Mouse (Mus musculus): ENCODE results near the gene Adat2. TPM values are rescaled to one million over a fixed set of nuclear protein-coding genes. Genes with fewer than 3 reads are reported as not detected.

Adat2 gene
- polyA plus RNA-seq, 1 experiment from 2014 or later, result 3.3 TPM

DNA sequence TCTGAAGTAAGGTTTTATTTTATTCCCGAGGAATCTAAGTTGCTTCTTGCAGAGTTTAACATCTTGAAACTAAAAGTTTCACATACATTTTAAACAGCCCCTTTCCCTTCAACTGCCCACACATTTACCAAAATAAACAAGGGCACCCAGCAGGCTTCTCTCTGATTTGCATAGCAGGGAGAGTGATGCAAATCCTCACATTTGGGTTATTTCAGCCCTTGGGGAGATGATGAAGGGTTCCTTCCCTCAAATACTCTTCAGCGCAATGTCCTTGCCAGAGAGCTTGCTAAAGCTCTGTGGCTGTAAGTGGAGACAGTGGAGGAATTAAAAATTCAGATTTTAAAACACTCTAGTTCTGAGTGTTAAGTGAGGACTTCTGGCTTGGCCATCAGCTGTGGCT lies 35.2 kb downstream of the Adat2 start:
- H3K4me1 ChIP-seq (ENCODE audit: control insufficient read depth, insufficient read depth, low read length), result no peaks in the 10 kb centered on the region
- 73% methylated on average over 2 of the region's 2 CpGs for WGBS
- H3K4me2 ChIP-seq (ENCODE audit: low read depth, low read length), result no peak overlapping the region
- H3K9ac ChIP-seq (ENCODE audit: low read depth, low read length), result no peak overlapping the region
- H3K27ac ChIP-seq (ENCODE audit: low read length), result no peak overlapping the region
- H3K4me3 ChIP-seq (ENCODE audit: low read length), result no peak overlapping the region
- no peaks in the 10 kb centered on the region for H3K27me3 ChIP-seq (replicated peaks; ENCODE audit: control insufficient read depth, insufficient read depth, low read length)
- H3K36me3 ChIP-seq (ENCODE audit: control insufficient read depth, insufficient read depth, low read length), result no peaks in the 10 kb centered on the region
- ATAC-seq, result no peak
- H3K9me3 ChIP-seq (ENCODE audit: control insufficient read depth, low read length), result no peaks in the 10 kb centered on the region

DNA sequence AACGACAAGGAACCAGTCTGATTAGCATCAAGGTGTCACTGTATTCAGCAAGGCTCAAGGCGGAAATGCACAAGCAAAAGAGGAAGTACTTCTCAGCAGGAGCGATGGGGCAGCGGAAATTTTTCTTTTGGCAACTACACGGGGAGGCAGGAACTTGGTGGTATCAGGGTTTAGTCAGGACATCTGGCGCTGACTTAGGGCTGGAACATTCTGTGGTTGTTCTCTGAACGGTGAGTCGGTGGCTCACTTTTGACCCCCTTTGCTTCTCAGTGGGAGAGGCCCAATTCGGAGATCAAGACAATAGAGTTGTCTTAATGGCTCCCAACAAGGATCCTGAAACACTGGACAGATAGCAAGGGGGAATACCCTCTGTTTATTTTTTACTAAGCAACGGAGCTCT lies 39.5 kb downstream of the Adat2 start:
- Histone ChIP-seq H3K4me3 (ENCODE audit: low read length) (no peak overlapping the region), H3K9me3 (ENCODE audit: control insufficient read depth, low read length) (no peaks in the 10 kb centered on the region), H3K4me1 (ENCODE audit: control insufficient read depth, insufficient read depth, low read length) (no peaks in the 10 kb centered on the region), H3K27me3 (replicated peaks; ENCODE audit: control insufficient read depth, insufficient read depth, low read length) (no peaks in the 10 kb centered on the region), H3K9ac (ENCODE audit: low read depth, low read length) (no peak overlapping the region), H3K4me2 (ENCODE audit: low read depth, low read length) (no peak overlapping the region), H3K36me3 (ENCODE audit: control insufficient read depth, insufficient read depth, low read length) (no peaks in the 10 kb centered on the region), H3K27ac (ENCODE audit: low read length) (no peak overlapping the region)
- no peak for ATAC-seq
- WGBS, result 91% methylated on average over 10 of the region's 10 CpGs

DNA sequence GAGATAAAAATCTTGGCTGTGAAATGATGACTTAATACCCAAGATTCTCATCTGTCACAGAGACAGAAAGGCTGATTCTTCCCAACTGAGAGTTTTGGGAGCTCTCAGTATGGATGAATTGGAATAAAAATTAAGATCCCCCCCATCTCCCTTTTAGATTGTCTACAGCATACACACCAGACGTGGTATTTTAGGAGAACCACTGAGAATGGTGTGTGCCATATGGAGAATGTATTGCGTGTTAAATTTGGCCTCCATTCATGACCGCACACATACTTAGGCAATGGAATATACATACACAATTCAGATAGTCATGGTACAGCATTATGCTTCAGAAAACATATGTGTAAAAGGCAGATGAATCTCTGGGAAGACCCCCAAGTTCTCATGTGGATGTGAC lies 40.8 kb downstream of the Adat2 start:
- ATAC-seq, result no peak
- no peak overlapping the region for H3K4me3 ChIP-seq (ENCODE audit: low read length)
- H3K27me3 ChIP-seq (replicated peaks; ENCODE audit: control insufficient read depth, insufficient read depth, low read length), result no peaks in the 10 kb centered on the region
- H3K9ac ChIP-seq (ENCODE audit: low read depth, low read length), result no peak overlapping the region
- H3K9me3 ChIP-seq (ENCODE audit: control insufficient read depth, low read length), result no peaks in the 10 kb centered on the region
- no peak overlapping the region for H3K27ac ChIP-seq (ENCODE audit: low read length)
- H3K4me2 ChIP-seq (ENCODE audit: low read depth, low read length), result no peak overlapping the region
- H3K4me1 ChIP-seq (ENCODE audit: control insufficient read depth, insufficient read depth, low read length), result no peaks in the 10 kb centered on the region
- WGBS, result 85% methylated on average over 3 of the region's 3 CpGs
- H3K36me3 ChIP-seq (ENCODE audit: control insufficient read depth, insufficient read depth, low read length), result no peaks in the 10 kb centered on the region

DNA sequence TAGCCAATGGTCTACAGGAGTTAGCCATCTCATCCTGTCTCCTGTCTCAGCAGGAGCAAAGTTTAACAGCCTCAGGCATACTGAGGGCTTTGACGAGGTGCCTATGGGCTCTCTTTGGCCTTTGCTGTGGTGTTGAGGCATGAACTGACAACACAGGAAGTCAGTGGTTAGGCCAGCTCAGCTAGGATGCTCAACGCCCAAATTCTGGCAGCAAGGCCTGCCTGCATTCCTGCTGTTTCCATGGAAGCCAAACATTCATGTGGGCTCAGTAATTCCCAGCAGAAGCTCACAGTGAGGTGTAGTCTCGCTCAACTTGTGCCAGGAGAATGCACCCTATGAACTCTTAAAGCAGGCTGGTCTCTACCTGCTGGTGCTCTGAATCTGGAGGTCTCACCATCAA lies 43.4 kb downstream of the Adat2 start:
- no peaks in the 10 kb centered on the region for H3K27me3 ChIP-seq (replicated peaks; ENCODE audit: control insufficient read depth, insufficient read depth, low read length)
- no peaks in the 10 kb centered on the region for H3K36me3 ChIP-seq (ENCODE audit: control insufficient read depth, insufficient read depth, low read length)
- H3K4me3 ChIP-seq (ENCODE audit: low read length), result no peak overlapping the region
- ATAC-seq, result no peak
- H3K27ac ChIP-seq (ENCODE audit: low read length), result no peak overlapping the region
- 0 out of 2 replicates have a peak, but pooled peaks cover 3% of the 10 kb centered on the region for H3K9me3 ChIP-seq (ENCODE audit: control insufficient read depth, low read length)
- WGBS, result 60% methylated on average over 3 of the region's 3 CpGs
- H3K9ac ChIP-seq (ENCODE audit: low read depth, low read length), result no peak overlapping the region
- no peak overlapping the region for H3K4me2 ChIP-seq (ENCODE audit: low read depth, low read length)
- no peaks in the 10 kb centered on the region for H3K4me1 ChIP-seq (ENCODE audit: control insufficient read depth, insufficient read depth, low read length)

DNA sequence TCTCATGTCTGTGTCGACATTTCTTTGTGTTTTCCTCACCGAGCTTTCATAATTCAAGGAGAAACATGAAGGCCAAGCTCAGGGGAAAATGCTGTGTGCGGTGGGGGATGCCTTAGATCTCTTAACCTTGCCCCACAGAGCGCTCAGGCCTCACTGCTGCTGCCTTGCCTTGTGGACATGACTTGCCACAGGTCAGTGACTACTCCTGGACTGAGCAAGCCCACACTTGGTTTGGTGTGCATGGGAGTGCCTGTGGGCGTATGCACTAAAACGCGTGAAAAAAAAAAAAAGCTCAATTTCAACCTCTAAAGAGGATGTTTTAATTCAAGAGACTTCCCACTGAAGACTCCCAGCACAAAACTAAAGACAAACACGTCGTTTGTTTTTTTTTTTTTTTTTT lies 44.2 kb downstream of the Adat2 start:
- no peak overlapping the region for H3K9ac ChIP-seq (ENCODE audit: low read depth, low read length)
- no peaks in the 10 kb centered on the region for H3K4me1 ChIP-seq (ENCODE audit: control insufficient read depth, insufficient read depth, low read length)
- no peak overlapping the region for H3K27ac ChIP-seq (ENCODE audit: low read length)
- WGBS, result 83% methylated on average over 9 of the region's 9 CpGs
- 0 out of 2 replicates have a peak, but pooled peaks cover 3% of the 10 kb centered on the region for H3K9me3 ChIP-seq (ENCODE audit: control insufficient read depth, low read length)
- ATAC-seq, result no peak
- no peak overlapping the region for H3K4me3 ChIP-seq (ENCODE audit: low read length)
- no peaks in the 10 kb centered on the region for H3K36me3 ChIP-seq (ENCODE audit: control insufficient read depth, insufficient read depth, low read length)
- H3K27me3 ChIP-seq (replicated peaks; ENCODE audit: control insufficient read depth, insufficient read depth, low read length), result no peaks in the 10 kb centered on the region
- no peak overlapping the region for H3K4me2 ChIP-seq (ENCODE audit: low read depth, low read length)

DNA sequence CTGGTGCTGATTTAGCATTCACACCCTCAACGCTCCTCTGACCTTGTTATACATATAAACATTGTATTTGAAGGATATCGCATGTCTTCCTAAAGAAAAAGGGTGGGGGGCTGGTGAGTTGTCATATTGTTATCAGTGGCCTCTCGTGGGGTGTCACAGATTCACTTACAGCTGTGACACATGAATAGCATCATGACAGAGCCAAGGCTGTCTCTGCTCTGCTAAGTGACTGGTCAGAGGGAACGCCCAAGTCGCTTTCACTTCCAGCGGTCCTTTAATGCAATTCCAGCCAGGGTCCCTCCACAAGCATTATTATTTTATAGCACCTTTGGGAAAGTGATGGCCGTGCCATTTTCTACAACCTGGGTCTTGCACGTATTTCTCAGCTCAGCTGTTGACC lies 44.8 kb downstream of the Adat2 start:
- Histone ChIP-seq H3K4me3 (ENCODE audit: low read length) (no peak overlapping the region), H3K4me2 (ENCODE audit: low read depth, low read length) (no peak overlapping the region), H3K9ac (ENCODE audit: low read depth, low read length) (no peak overlapping the region), H3K27me3 (replicated peaks; ENCODE audit: control insufficient read depth, insufficient read depth, low read length) (no peaks in the 10 kb centered on the region), H3K27ac (ENCODE audit: low read length) (no peak overlapping the region), H3K9me3 (ENCODE audit: control insufficient read depth, low read length) (0 out of 2 replicates have a peak, but pooled peaks cover 3% of the 10 kb centered on the region), H3K36me3 (ENCODE audit: control insufficient read depth, insufficient read depth, low read length) (no peaks in the 10 kb centered on the region), H3K4me1 (ENCODE audit: control insufficient read depth, insufficient read depth, low read length) (no peaks in the 10 kb centered on the region)
- 69% methylated on average over 8 of the region's 8 CpGs for WGBS
- ATAC-seq, result no peak

DNA sequence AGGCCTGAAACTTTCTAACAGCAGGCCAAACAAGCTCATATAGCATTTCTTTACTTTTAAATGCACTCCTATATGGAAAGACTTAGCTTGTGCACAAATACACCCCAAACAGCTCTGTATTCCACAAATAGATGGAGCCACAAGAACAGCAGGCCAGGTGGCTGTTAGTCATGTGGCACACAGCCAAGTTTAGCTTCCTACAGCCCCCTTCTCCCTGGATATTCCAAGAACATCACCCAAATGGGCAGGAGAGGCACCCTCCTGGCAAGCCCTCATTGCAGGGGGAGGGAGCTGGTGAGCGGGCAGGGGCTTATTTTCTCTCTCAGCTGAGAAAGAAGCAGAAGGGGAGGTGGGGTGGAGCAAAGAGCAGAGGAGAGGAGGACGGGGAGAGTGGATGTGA lies 48.2 kb downstream of the Adat2 start:
- Histone ChIP-seq H3K4me3 (ENCODE audit: low read length) (no peak overlapping the region), H3K9me3 (ENCODE audit: control insufficient read depth, low read length) (0 out of 2 replicates have a peak, but pooled peaks cover 3% of the 10 kb centered on the region), H3K27ac (ENCODE audit: low read length) (no peak overlapping the region), H3K36me3 (ENCODE audit: control insufficient read depth, insufficient read depth, low read length) (no peaks in the 10 kb centered on the region), H3K27me3 (replicated peaks; ENCODE audit: control insufficient read depth, insufficient read depth, low read length) (no peaks in the 10 kb centered on the region), H3K4me2 (ENCODE audit: low read depth, low read length) (no peak overlapping the region), H3K9ac (ENCODE audit: low read depth, low read length) (no peak overlapping the region), H3K4me1 (ENCODE audit: control insufficient read depth, insufficient read depth, low read length) (no peaks in the 10 kb centered on the region)
- 66% methylated on average over 2 of the region's 2 CpGs for whole genome bisulfite sequencing
- ATAC-seq, result no peak

Other genes with a start within 250 kb of the Adat2 start
- gene Phactr2, start 78.5 kb upstream of the Adat2 start, polyA plus RNA-seq (2015; fragmentation: Nextera tagmentation; extraction: Ambion mirVana), result 10.0 and 11.5 TPM in 2 replicates
- 232 and 330 TPM in 2 replicates for gene Fuca2, start 53.4 kb upstream of the Adat2 start, polyA plus RNA-seq (2015; fragmentation: Nextera tagmentation; extraction: Ambion mirVana)
- gene Pex3, start 248 bp downstream of the Adat2 start, polyA plus RNA-seq (2015; fragmentation: Nextera tagmentation; extraction: Ambion mirVana), result 20.9 and 22.4 TPM in 2 replicates

Data from intestine, embryonic 16.5 days (tissue).